Mouse (Mus musculus) stomach, embryonic 16.5 days (tissue): ENCODE measurements around the gene Cd2. TPM values are rescaled to one million over a fixed set of nuclear protein-coding genes. Genes with fewer than 3 reads are reported as not detected.

Source experiments
- ATAC-seq: fragments of 200-750 bp; cut with Nextera tagmentation; 2 replicates; pipeline ENCODE4 v1.8.0; 2017; ENCODE audit warnings: moderate number of reproducible peaks, moderate TSS enrichment; ENCODE audit not compliant: insufficient read depth, low FRiP score
- H3K27ac ChIP-seq: fragments of 300-500 bp; sonication (generic); 2 replicates; pipeline ENCODE4 v1.5.1; 2014; ENCODE audit warnings: low read length
- H3K27me3 ChIP-seq: fragments of 300-500 bp; sonication (generic); 2 replicates; pipeline ENCODE4 v1.6.1; 2014; ENCODE audit warnings: low read length, control low read depth, mixed read lengths; ENCODE audit not compliant: control insufficient read depth, insufficient read depth
- H3K36me3 ChIP-seq: fragments of 300-500 bp; sonication (generic); 2 replicates; pipeline ENCODE4 v1.6.1; 2014; ENCODE audit warnings: low read length; ENCODE audit not compliant: control insufficient read depth, insufficient read depth
- H3K4me1 ChIP-seq: fragments of 300-500 bp; sonication (generic); 2 replicates; pipeline ENCODE4 v1.6.1; 2014; ENCODE audit warnings: low read length, control low read depth, mixed read lengths; ENCODE audit not compliant: control insufficient read depth, insufficient read depth
- H3K4me2 ChIP-seq: fragments of 300-500 bp; sonication (generic); 2 replicates; pipeline ENCODE4 v1.6.1; 2014; ENCODE audit warnings: low read depth, low read length, mixed read lengths
- H3K4me3 ChIP-seq: fragments of 300-500 bp; sonication (generic); replicated peaks from 2 replicates; pipeline ENCODE4 v1.5.1; 2014; ENCODE audit warnings: mild to moderate bottlenecking, low read length
- H3K9ac ChIP-seq: fragments of 300-500 bp; sonication (generic); 2 replicates; pipeline ENCODE4 v1.6.1; 2014; ENCODE audit warnings: low read length
- H3K9me3 ChIP-seq: fragments of 300-500 bp; sonication (generic); replicated peaks from 2 replicates; pipeline ENCODE4 v1.6.1; 2016; ENCODE audit warnings: low read length, control low read depth; ENCODE audit not compliant: control insufficient read depth
- WGBS: fragments of 180-500 bp; shearing (Covaris S2); extraction: QIAGEN DNeasy Blood & Tissue Kit; methylation state at CpG from one replicate; pipeline ENCODE4 v1.1.7; 2014; 5-methylcytosine and 5-hydroxymethylcytosine counted together
- polyA plus RNA-seq: library from polyadenylated mRNA; unstranded; fragments of >200 nt; fragmentation: Nextera tagmentation; extraction: Ambion mirVana; gene quantifications from 2 replicates; pipeline ENCODE4 v1.2.1, GENCODE M21; 2015

Cd2 gene
- polyA plus RNA-seq, 1 experiment from 2014 or later, result 0.34 TPM

DNA sequence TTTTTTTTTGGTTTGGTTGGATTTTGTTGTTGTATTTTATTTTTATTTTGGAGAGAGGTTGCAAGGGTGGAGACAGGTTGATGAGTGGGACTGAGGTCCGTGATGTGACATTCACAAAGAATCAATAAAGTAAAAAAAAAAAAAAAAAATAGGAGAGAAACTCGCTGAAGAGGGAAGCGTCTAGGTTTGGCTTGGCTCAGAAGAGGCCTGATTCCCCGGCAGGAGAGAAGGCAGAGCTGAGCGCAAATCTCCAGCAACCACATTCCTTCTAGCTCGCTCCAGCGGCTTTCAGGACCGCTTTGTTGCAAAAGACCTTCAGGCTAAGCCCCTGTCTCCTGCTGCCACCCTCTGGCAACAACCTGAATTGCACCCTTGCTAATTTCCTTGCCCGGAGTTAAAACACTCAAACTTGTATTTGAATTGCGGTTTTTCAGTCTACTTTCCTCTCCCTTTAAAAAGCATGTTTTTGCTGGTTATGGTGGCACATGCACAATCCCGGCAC, 7.7 kb upstream of the Cd2 start:
- Histone ChIP-seq H3K27ac (peak overlapping the region; percentile 10; the same call in 1 of the 2 replicates), H3K9me3 (no peaks in the 10 kb centered on the region), H3K27me3 (no peaks in the 10 kb centered on the region), H3K4me2 (no peak overlapping the region), H3K36me3 (no peaks in the 10 kb centered on the region), H3K9ac (no peak overlapping the region), H3K4me1 (peaks cover 5% of the 10 kb centered on the region; the same call in 1 of the 2 replicates), H3K4me3 (no peak overlapping the region)
- ATAC-seq, result no peak
- 4% methylated on average over 11 of the region's 11 CpGs for WGBS

DNA sequence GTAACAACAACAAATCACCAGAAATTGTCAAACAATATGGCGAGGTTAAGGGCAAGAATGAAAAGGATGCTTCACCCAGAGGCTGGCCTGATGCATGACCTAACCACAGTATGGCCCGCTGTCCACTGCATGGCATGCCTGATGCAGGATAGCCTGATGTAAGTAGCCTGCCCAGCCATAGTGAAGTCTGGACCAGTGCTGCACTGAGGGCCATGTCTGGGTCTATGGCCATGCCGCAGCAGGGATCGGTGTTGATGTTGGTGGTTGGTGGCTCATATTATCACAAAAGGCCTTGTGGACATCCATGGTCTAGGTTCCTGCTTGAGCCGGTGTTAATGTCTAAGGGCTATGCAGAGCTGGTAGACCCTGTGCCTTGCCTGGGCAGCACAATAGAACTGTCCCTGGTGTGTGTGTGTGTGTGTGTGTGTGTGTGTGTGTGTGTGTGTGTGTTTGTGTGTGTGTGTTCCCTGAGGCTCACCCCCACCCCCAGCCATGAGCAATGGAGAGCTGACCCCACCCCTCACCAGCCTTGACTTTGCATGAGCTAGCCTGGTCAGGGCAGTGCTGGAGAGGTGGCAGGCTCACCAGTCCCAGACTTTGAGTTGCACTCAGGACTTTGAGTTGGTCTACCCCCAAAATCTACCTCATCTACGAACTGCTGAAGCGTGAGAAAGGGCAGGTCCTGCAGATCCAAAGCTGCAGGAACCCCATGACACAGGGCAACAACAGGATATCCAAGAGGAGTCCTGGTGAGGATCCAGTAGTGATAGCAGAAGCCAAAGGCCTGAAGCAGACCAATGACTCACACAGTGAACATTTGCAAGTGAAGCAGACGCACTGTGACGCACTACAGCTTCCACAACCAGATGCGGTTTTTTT, 7.0 kb upstream of the Cd2 start:
- no peaks in the 10 kb centered on the region for H3K9me3 ChIP-seq
- H3K27ac ChIP-seq, result peak overlapping the region; percentile 10; the same call in 1 of the 2 replicates
- peak; percentile 20; the same call in 1 of the 2 replicates for ATAC-seq
- no peak overlapping the region for H3K9ac ChIP-seq
- H3K4me3 ChIP-seq, result no peak overlapping the region
- no peaks in the 10 kb centered on the region for H3K4me1 ChIP-seq
- 76% methylated on average over 10 of the region's 10 CpGs for WGBS
- H3K36me3 ChIP-seq, result no peaks in the 10 kb centered on the region
- no peak overlapping the region for H3K4me2 ChIP-seq
- H3K27me3 ChIP-seq, result no peaks in the 10 kb centered on the region

DNA sequence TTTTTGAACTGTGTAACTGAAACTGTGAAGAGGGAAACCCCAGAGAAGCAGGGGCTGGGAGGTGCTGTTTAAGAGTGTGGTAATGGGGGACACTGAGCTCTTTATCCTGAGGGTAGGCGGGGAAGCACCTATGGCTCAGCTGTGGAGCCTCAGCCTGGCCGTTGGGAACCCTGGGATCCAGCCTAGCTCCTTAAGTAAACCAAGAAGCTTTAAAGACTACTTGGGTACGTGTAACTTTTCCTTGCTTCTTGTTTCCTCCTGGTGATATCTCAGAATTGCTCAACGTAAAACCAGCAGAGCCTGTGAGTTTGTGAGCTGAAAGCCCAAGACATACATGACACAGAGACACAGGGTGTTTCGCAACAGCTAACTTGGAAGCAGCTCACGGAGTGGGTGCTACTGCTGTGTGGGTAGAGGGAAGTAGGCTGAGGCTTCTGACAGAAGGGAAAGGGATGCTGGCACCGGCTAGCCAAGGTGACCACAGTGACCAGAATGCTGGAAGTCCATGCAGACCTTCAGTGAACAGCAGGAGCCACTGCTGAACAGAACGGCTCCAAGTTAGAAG, 5.9 kb upstream of the Cd2 start:
- H3K4me3 ChIP-seq, result no peak overlapping the region
- H3K27ac ChIP-seq, result no peak overlapping the region
- H3K4me1 ChIP-seq, result no peaks in the 10 kb centered on the region
- no peaks in the 10 kb centered on the region for H3K9me3 ChIP-seq
- WGBS, result 68% methylated on average over 8 of the region's 8 CpGs
- H3K4me2 ChIP-seq, result no peak overlapping the region
- H3K27me3 ChIP-seq, result no peaks in the 10 kb centered on the region
- ATAC-seq, result no peak
- no peaks in the 10 kb centered on the region for H3K36me3 ChIP-seq
- H3K9ac ChIP-seq, result no peak overlapping the region

DNA sequence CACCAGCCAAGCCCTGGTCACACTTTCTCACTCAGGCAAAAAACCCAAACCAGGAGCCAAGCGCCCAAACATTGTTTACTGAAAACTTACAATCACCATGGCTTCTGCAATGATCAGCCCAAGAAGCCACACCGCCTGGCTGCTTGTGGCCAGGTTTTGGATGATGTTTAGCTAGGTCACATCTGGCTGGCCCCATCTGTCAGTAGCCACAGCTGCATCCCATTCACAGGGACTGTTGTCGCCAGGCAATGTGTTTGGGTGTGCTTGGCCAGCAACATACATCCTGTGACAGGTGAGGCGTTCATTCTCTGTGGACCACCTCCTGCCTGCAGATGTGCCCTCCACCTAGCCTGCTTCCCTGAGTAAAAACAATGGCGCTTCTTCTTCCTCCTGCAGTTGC, 4.9 kb upstream of the Cd2 start:
- Histone ChIP-seq H3K4me1 (no peaks in the 10 kb centered on the region), H3K36me3 (no peaks in the 10 kb centered on the region), H3K4me3 (no peak overlapping the region), H3K9ac (no peak overlapping the region), H3K27me3 (no peaks in the 10 kb centered on the region), H3K4me2 (no peak overlapping the region), H3K9me3 (no peaks in the 10 kb centered on the region), H3K27ac (no peak overlapping the region)
- no peak for ATAC-seq
- 80% methylated on average over 5 of the region's 5 CpGs for WGBS

DNA sequence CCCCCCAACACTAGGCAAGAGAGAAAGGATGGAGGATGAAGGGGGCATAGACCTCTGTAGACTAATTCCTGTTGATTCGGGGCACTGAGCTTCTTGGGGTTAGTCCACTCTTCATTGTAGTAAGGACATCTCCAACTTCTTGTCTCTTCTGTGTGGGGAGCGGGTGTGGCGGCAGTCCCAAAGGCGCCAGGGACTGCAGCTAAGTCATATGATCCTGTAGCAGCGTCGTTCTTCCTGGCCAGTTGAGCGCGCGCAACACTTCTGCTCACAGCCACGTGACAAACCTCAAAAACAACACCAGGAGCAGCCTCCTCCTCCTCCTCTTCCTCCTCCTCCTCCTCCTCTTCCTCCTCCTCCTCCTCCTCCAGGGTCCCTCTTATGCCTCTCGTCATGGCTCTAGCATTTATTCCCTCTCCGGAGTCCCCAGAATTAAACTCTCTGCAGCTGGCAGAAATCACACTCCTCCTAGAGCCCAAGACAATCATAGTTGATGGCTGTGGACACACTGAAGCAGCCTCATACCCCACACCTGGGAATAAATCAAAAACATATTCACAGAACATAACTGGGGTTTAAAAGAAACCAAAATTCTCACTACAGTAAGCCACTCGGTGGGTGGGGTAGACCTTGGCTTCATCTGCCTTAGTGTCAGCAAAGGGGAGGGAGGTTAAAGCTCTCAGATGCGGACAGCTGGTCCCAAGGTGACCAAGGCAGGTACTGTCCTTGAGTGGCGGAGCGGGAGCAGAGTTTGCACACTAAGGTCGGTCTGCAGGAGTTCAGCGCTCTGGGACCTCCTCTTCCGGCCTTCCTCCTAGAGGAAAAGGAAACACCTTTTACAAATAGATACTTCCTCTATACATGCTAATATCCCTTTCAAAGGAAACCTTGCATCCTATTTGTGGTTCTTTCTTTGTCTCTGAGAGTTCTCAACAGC, 3.1 kb upstream of the Cd2 start:
- Histone ChIP-seq H3K27ac (no peak overlapping the region), H3K4me3 (no peak overlapping the region), H3K9me3 (no peaks in the 10 kb centered on the region), H3K36me3 (no peaks in the 10 kb centered on the region), H3K27me3 (no peaks in the 10 kb centered on the region), H3K4me1 (no peaks in the 10 kb centered on the region), H3K4me2 (no peak overlapping the region), H3K9ac (no peak overlapping the region)
- no peak for ATAC-seq
- 81% methylated on average over 19 of the region's 19 CpGs for WGBS

DNA sequence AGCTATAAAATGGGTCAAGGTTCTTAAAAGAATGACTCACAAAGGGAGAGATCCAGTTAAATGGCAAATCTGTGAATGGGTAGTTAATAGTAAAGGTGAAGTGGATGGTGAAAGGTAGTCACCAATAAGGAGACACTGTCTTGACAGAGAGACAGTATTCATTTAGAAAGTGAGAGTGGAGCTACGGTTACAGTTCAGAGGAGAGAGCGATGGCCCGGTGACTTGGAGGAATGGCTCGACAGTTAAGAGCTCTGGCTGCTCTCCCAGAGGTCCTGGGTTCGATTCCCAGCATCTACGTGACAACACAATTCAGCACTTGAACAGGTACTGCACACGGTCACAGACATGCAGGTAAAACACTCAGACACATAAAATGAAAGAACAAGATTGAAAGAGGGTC, 2.3 kb upstream of the Cd2 start:
- no peaks in the 10 kb centered on the region for H3K4me1 ChIP-seq
- 86% methylated on average over 7 of the region's 7 CpGs for WGBS
- H3K9ac ChIP-seq, result no peak overlapping the region
- H3K36me3 ChIP-seq, result no peaks in the 10 kb centered on the region
- no peaks in the 10 kb centered on the region for H3K27me3 ChIP-seq
- ATAC-seq, result no peak
- no peak overlapping the region for H3K4me3 ChIP-seq
- no peaks in the 10 kb centered on the region for H3K9me3 ChIP-seq
- H3K4me2 ChIP-seq, result no peak overlapping the region
- no peak overlapping the region for H3K27ac ChIP-seq

DNA sequence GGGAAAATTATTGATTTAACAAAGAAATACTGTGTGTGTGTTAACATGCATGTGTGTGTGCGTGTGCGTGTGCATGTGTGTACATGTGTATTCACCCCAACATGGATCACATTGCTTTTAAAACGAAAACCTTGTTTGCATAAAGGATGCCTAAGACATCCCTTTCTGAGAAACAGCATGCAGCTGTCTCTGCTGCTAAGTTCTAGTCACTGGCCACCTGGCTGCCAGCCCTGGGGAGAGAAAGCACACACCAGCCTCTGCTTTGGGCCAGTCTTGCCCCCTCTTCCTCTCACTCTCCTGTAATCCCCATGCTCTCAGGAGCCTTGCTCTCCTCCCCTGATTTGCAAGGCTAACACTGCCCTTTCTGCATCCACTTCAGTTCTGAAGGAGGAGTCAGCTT, 1.7 kb upstream of the Cd2 start:
- no peaks in the 10 kb centered on the region for H3K36me3 ChIP-seq
- 72% methylated on average over 3 of the region's 3 CpGs for WGBS
- no peak for ATAC-seq
- H3K4me3 ChIP-seq, result no peak overlapping the region
- H3K4me1 ChIP-seq, result no peaks in the 10 kb centered on the region
- no peak overlapping the region for H3K27ac ChIP-seq
- H3K9ac ChIP-seq, result no peak overlapping the region
- no peaks in the 10 kb centered on the region for H3K9me3 ChIP-seq
- H3K4me2 ChIP-seq, result no peak overlapping the region
- no peaks in the 10 kb centered on the region for H3K27me3 ChIP-seq

DNA sequence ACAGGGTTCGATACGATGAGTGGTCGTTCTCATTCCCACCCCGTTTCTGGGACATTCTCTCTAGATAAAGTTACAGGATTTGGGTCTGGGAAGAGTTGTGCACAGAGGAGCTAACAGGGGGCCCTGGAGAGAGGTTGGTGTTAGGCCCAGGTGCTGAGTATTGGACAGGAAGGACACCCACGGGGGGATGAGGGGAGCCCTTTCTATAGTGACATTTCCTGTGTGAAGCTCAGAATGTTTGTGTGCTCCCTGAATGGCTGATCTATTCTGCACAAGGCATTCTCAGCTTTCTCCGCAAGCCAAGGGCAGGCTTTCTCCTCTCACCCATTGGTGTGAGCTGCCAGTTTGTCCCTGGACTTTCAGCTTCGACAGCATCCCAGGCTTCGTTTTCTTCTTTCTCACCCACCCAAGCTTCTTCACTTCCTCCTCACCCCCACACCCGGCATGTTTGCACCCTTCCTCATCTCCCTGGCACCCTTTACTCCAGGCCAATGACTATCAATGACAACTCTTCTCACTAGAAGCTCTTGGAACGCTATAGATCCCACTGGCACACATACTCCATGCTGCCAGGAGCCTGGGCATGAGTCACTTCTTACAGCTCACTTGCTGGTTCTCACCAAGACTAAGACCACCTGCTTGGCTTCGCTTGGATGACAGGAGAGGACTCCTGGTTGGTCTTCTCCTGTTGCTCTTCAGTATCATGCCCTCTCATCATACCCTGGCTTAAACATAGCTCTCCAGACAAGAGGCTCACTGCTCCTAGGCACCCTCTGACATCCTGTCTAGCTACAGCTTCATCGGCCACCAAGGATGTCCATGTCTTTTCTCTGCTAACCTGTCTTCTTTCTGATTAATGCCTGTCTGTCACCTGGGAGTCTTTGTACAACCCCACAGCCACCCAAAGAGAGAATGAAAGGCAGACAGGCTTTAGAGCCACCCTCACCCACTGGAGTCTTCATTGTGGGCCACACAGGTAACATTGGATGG, 1.1 kb downstream of the Cd2 start:
- WGBS, result 83% methylated on average over 12 of the region's 12 CpGs
- no peak overlapping the region for H3K4me3 ChIP-seq

More for the DNA sequence above, 1.1 kb downstream of the Cd2 start:
- ATAC-seq, result no peak
- Histone ChIP-seq H3K9ac (no peak overlapping the region), H3K9me3 (no peaks in the 10 kb centered on the region), H3K4me2 (no peak overlapping the region), H3K4me1 (no peaks in the 10 kb centered on the region), H3K36me3 (no peaks in the 10 kb centered on the region), H3K27ac (no peak overlapping the region), H3K27me3 (no peaks in the 10 kb centered on the region)
